Mouse (Mus musculus): ENCODE measurements around the gene Adap1. TPM values are rescaled to one million over a fixed set of nuclear protein-coding genes. Genes with fewer than 3 reads are reported as not detected.
A peak's percentile ranks its signal among the peaks of the same experiment; 100 is the strongest.
"Not testable (repeated sequence)": the region's sequence is repeated elsewhere in the genome, so short reads cannot be mapped to it uniquely, and the experiment has no call there.

Adap1 gene
- total RNA-seq, 2 experiments from 2014 or later: 1.4 to 1.5 TPM

DNA sequence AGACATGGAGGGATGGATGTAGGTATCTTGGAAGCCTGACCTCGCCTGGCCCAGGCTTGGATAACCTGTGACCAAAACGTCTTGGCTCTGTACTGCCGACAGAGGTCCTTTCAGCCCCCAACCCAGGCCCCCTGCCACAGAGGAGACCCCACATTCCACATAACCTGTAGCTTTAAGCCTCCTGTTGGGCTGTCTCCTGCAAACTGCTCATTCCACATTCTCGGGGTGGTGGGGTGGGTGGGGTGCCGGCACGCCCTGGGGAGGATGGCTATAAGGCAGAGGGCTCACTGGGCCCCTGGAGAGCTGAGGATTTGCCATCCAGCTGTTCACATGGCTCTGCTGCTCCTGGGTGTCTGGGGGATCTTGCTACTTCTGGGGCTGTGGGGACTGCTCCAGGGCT, 26.9 kb upstream of the Adap1 start, which contains the start of gene Cyp2w1:
Gene Cyp2w1 (plus strand): TSS at position 301 of the 400 bp plus-strand sequence.
- intact Hi-C loops (cut with DNase I): no loop called here
- DNase-seq: no peak

DNA sequence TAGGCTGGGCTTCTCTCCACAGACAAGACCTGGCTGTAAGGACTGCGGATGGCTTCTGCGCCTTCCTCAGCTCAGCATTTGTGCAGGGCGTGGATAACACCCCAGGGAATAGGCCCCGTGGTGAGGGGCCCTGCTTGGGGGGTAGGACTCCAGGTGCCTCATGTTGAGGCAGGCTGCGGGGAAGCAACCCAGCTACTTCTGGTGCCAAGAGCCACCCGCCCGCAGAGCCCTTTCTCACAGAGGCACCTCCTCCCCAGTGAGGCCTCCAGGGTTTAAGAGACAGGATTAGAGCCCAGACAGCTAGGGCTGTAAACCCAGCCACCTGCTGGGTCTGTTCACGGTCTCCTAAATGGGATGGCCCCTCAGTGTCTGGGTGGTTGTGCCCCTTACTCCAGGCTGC, 26.2 kb upstream of the Adap1 start:
- intact Hi-C loops (cut with DNase I): no loop called here

DNA sequence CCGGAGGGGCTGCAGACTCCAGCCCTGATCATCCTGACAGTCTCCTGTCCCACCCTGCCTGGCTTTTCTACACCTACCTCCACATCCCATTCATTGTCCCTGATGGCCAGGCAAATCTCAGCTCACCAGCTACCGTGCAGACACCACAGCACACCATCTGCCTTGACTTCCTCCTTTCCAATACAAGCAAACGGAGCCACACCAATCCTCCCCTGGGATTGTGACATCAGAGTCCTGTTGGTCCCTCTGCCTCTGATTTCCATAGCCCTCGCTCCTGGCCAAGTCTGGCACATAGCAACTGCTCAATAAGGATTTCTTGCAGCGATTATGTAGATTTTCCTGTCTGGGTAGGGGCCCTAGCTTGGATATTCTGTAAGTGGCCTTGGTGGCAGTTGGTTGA, 25.7 kb upstream of the Adap1 start, which contains the start of gene Cox19:
Gene Cox19 (minus strand): TSS at position 285 of the 400 bp plus-strand sequence.
- DNase-seq: no peak
- intact Hi-C loops (cut with DNase I): no loop called here

More for the DNA sequence above, 26.2 kb upstream of the Adap1 start:
- no peak for DNase-seq

DNA sequence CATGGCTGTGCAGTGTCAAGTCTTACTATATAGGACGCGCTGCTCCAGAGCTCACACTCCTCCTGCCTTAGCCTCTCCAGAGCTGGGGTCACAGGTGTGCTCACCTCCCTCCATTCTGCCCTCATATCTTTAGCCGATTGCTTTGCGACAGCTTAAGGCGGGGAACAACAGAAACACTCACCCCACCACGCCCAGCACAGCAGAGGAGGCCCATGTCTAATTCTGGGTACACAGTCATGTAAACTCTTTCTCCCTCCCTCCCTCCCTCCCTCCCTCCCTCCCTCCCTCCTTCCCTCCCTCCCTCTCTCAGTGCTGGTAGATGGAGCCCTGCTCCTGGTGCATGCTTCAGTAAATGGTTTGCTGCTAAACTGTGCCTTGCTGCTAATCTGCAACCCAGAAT, 24.3 kb upstream of the Adap1 start:
- intact Hi-C loops (cut with DNase I): loop anchor here (10.0 kb wide), 1 partner anchor 655 kb away; no protein-coding TSS in a partner anchor
- DNase-seq: no peak

DNA sequence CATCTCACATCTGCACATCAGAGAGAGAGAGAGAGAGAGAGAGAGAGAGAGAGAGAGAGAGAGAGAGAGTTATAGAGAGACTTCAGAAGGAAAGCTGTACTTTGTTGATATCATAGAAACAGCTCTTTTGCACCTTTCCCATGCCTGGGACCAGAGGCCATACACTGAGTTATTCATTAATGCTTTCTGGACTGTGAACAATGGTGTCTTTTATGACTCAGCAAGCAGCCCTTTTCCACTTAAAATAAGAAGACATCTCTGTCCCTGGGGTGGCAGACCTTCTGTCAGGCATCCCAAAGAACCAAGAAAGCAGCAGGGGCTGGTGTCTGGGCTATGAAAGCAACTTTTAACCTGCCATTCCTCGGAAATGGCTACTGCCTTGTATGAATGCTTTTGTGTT, 21.8 kb upstream of the Adap1 start:
- intact Hi-C loops (cut with DNase I): loop anchor here (10.0 kb wide), 1 partner anchor 658 kb away; no protein-coding TSS in a partner anchor

DNA sequence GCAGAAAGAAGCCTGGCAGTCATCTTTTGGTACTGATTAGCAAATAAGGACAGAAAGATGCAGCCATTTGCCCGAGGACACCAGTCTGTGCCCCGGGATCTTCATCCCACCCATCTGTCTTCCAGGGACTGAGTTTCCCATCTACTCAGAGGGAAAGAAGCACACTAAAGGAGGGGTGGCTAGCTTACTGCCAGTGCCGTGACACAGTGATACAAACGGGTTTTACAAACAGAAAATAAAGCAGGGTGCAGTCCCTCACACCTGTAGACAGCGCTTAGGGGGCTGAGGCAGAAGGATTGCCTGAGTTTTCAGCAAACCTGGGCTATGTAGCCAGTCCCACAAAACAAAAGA, 19.9 kb upstream of the Adap1 start:
- intact Hi-C loops (cut with DNase I): loop anchor here (10.0 kb wide), 1 partner anchor 659 kb away; no protein-coding TSS in a partner anchor
- DNase-seq: no peak

More for the DNA sequence above, 21.8 kb upstream of the Adap1 start:
- no peak for DNase-seq

DNA sequence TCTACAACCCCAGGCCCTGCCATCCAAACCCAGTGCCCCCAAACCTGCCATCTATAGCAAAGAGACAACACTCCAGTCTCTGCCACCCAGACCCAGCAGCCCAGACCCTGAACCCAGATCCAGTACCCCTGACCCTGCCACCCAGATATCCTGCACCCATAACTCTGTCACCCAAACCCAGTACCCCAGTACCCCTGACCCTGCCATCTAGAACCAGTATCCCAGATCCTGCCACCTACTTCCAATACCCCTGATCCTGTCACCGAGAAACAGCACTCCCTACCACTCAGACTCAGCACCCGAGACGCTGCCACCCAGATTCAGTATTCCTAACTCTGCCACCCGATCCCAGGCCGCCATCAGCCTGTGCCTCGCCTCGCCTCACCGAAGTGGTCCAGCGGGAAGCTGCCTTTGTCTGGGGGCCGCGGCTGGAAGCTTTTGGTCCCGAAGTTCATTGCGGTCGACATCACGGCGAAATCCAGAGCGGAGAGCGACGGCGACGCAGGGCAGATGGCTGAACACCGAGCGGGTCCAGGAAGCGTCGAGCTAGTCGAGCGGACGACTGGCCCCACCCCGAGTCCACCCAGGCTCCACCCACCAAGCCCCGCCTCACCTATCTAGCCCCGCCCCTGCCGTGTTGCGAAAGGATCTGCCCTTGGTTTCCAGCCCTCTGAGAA, 19.4 kb upstream of the Adap1 start:
- intact Hi-C loops (cut with DNase I): loop anchor here (5.0 to 10.0 kb wide), 2 partner anchors 137 to 660 kb away; partner anchors contain the start of gene Zfand2a
- DNase-seq: peak; percentile 97 to 98

DNA sequence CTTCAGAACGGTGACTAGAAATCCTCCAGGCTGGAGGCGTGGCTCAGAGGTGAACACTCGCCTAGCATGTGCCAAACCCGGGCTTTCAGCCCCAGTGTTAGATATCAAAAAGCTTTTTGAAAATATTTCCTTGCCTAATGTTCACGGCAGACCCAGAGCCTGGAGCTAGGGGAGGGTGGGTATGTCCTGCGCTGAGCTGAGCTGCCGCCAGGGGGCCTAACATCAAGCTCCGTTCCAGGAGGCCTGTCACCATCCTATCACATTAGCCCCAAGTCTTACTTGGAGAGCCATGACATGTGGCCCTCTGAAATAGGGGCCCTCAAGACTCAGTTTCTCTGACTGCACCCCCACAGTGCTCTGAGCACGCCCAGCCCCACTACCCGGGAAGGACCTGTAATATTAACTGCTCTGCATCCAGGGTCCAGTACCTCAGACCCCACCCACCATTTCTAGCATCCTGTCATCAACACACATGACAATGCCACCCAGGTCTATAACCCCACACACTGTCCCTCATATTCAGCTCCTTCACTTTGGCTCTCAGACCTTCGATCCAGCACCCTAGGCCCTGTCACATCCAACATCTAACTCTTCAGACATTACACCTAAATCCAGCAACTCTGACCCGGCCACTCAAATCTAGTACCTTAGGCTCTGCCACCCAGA, 18.7 kb upstream of the Adap1 start:
- DNase-seq: peak; percentile 78 to 80
- intact Hi-C loops (cut with DNase I): loop anchor here (5.0 to 10.0 kb wide), 2 partner anchors 138 to 661 kb away; partner anchors contain the start of gene Zfand2a

DNA sequence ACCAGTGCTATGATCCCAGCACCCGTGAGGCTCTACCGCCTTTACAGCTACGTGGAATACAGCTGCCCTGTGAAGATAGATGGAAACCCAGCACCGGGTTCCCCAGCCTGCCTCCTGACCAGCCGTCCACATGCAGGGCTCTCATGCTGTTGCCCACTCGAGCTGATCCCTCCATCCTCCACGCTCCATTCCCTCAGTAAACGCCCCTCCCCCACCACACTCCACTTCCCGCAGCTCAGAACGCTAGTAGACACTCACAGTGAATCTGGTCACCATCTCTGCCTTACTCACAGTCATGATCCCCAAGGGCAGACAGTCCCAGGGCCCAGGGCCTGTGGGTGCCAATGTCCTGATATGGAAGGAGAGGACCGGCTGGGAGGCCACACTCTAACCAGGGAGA, 13.5 kb upstream of the Adap1 start:
- DNase-seq: no peak
- intact Hi-C loops (cut with DNase I): loop anchor here (10.0 kb wide), 1 partner anchor 346 kb away; no protein-coding TSS in a partner anchor

DNA sequence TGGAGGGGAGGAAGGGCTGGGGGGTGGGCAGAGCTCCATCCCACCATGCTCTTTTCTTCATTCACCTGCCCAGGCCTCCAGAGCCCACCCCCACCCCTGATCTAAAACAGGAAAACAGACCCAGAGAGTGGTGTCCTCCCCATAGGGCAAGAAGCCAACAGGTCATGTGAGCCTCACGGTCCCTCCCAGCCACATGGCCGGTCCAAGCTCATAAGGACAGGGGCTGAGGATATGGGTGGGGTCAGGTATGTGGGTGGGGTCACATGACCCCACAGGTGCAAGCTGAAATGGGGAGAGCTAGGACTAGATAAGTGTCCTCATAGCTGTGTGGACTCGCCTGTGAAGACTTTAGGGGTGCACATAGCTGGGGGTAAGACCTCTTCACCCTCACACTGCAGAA, 13.0 kb upstream of the Adap1 start:
- no peak for DNase-seq
- intact Hi-C loops (cut with DNase I): loop anchor here (10.0 kb wide), 1 partner anchor 346 kb away; no protein-coding TSS in a partner anchor

DNA sequence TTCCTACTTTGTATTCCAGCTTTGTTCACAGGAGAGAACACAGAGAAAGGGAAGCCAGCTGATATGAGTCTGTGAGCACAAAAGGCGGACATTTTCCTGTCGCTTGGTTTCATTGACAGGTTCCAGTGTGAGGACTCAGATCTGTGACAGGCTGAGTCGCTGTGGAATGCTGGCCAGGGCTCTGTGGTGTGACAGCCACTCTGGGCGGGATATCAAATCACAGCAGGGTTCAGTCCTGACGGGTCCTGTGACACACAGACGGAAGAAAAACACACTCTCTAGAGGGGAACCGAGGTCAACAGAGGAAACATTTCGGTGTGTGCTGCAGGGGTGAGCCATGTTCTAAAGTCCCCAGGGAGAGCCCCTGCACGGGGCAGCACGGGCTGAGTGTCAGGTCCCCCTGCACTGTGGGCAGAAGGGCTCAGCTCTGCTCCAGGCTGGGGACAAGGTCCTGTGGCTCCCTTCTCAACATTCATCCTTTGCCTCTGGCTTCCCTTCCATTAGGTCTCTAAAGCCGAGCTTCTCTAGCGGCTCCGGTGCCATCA, 12.5 kb upstream of the Adap1 start:
- no peak for DNase-seq
- intact Hi-C loops (cut with DNase I): loop anchor here (10.0 kb wide), 1 partner anchor 347 kb away; no protein-coding TSS in a partner anchor

DNA sequence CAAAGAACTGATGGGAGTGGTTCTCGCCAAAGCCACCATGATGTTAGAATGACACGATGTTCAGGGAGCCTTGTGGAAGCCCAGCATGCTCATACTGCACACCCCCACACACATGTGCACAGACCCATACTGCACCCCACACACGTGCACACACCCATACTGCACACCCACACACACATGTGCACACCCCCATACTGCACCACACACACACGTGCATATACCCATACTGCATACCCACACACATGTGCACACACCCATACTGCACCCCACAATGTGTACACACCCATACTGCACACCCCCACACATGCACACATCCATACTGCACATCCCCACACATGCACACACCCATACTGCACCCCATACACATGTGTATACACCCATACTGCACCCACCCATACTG, 10.2 kb upstream of the Adap1 start:
- no peak for DNase-seq
- intact Hi-C loops (cut with DNase I): loop anchor here (10.0 kb wide), 1 partner anchor 349 kb away; no protein-coding TSS in a partner anchor

DNA sequence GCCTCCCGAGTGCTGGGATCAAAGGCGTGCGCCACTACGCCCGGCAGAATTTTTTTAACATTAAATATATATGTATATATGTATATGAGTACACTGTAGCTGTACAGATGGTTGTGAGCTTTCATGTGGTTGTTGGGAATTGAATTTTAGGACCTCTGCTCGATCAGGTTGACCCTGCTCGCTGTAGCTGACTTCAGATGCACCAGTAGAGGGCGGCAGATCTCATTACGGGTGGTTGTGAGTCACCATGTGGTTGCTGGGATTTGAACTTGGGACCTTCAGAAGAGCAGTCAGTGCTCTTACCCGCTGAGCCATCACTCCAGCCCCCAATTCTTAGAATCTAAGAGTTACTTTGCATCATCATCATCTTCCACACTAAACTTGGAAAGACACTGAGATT, 9.0 kb upstream of the Adap1 start:
- not testable (repeated sequence) for DNase-seq
- intact Hi-C loops (cut with DNase I): loop anchor here (10.0 kb wide), 1 partner anchor 350 kb away; no protein-coding TSS in a partner anchor

DNA sequence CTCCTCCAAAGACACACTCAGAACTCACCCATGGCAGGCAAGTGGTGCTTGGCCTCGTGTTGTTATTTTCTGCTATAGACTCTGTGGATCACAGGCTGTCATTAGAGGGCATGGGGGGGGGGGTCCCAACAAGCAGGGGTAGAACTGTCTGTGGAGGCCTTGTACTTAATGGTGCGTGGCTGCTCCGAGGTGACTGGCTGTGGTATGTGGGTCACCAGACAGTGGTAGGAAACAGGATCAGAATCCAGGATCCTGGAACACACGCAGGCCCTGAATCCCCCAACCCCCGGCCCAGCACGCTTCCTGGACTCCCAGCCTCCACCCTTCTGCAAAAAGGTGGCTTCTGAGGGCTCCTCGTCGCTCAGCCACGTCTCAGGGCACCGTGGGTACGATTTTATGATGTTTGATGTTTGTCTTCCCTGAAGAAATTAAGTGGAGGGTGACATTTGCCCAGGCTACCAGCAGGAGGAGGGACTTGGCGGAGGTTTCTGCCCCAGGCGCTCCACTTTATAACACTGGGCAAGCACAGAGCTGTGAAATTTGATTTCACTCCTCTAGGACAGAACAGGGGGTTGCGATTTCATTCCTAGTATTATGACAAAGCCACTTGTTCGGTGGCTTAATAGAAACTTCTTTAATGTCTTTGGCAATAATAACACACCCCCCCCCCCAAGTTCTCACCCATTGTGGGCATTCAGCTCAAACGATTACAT, 8.0 kb upstream of the Adap1 start:
- intact Hi-C loops (cut with DNase I): loop anchor here (10.0 kb wide), 1 partner anchor 351 kb away; no protein-coding TSS in a partner anchor

DNA sequence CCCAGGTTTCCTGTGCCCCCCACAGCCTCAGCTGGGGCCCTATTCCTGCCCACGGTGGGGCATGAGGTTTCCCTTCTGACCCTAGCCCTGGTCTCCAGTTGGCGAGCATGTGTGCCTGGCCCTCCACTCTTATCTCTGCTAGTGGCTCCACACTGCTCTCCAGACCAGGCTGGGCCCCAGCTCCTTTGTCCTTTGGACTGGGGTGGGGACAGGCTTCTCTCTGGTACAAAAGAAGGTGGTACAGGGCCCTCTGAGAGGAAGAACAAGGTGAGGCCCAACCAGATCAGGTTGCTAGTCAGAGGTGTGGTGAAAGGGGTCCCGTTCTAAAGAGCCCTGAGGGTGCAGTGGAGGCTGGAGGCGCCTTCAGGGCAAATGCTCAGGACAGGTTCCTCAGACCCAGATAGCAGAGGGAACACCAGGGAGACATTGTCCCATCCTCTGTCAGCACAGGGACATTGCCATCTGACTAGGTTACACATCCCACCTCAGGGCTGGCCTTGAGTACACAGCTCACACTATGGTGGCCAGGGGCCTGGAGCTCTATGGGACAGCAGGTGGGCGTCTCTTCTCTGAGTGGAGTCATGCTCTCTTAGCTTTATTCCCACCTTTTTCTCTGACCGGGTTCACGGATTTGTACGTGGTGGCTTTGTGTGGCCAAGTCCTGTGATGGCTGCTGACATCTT, 7.3 kb upstream of the Adap1 start:
- no peak for DNase-seq

More for the DNA sequence above, 8.0 kb upstream of the Adap1 start:
- no peak for DNase-seq

DNA sequence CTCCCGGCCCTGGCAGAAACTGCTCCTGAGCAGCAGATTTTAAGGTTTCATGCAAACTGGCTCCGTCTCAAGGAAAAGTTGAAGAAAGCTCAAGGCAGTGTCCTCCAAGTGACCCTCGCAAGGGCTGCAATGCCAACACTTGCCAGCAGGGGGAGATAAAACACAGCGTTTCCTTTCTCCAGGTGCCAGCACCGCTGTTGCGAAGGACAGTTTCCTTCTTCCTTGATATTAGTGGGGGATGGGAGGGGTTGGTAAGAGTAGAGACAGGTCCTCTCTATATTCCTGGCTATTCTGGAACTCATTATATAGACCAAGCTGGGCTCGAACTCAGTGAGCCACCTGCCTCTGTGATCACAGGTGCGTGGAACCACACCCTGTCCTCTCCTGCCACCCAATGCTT, 6.3 kb upstream of the Adap1 start:
- intact Hi-C loops (cut with DNase I): loop anchor here (1.0 to 10.0 kb wide), 3 partner anchors 24 to 353 kb away; no protein-coding TSS in a partner anchor
- peak; percentile 79 to 90 for DNase-seq

More for the DNA sequence above, 7.3 kb upstream of the Adap1 start:
- intact Hi-C loops (cut with DNase I): loop anchor here (10.0 kb wide), 1 partner anchor 352 kb away; no protein-coding TSS in a partner anchor

DNA sequence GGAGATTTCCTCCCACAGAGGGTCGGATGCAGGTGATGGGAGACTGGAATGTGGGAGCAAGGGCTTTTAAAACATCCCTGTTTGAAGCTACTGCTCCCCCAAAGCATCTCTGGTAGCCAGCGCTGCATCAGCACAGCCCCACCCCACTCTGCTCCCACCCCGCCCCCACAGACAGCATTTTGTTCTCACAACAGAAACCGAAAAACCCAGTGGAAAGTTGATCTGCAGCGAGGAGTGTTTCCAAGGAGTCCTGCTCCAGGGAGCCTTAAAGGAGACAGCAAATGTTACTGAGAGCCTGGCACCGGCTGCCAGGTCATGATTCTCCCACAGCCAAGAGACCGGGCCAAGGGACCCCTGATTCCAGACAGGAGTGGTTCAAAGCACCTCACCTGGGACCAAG, 5.3 kb upstream of the Adap1 start:
- intact Hi-C loops (cut with DNase I): loop anchor here (1.0 to 10.0 kb wide), 3 partner anchors 25 to 354 kb away; no protein-coding TSS in a partner anchor

DNA sequence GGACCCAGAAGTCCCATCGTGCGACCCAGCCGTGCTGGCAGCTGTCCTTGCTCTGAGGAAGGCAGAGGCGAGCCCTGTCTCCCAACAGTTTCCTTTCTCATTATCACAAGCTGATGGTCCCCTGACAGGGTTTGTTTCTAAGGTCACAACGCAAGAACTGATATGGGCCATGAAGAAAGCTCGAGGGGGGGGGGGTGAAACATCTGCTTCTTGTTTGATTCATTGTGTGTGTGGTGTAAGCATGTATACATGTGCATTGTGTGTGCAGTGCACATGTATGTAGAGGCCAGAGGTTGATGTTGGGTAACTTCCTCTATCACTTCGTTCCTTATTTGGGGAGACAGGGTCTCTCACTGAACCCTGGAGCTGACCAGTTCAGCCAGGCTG, 2.2 kb upstream of the Adap1 start:
- intact Hi-C loops (cut with DNase I): no loop called here
- DNase-seq: no peak

More for the DNA sequence above, 5.3 kb upstream of the Adap1 start:
- DNase-seq: no peak

DNA sequence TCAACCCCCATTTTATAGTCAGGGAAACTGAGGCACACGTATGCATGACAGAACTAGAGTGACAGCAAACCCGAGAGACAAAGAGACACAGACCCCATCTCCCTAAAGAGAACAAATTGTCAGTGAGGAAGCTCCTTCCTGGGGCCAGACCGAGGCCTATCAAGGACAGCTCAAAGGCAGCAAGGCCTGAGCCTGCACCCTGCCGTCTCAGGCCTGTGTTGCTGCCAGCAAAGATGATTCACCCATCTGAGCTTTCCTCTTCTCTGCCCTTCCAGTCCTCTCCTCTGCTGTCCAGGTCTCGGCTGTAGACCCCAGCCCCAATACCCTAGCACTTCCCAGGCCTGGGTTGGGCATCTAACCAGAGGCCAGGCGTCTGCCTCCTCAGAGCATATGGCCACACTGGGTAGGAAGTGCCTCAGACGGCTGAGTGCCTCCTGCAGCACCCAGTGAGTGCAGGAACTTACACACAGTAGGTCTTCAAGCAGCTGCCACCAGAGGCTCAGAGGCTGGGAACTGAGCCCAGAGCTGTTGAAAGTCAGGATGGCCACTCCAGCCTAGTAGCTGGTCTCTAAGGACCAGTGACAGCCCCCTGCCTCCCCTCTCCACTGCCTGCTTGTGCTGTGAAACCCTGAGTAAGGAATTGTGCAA, 1.7 kb upstream of the Adap1 start:
- intact Hi-C loops (cut with DNase I): no loop called here
- DNase-seq: no peak
